Mouse (Mus musculus) embryo, embryonic 9.5 days (tissue): Measurements from ENCODE around the gene Gm3269.
"Not testable (repeated sequence)": the region's sequence is repeated elsewhere in the genome, so short reads cannot be mapped to it uniquely, and the experiment has no call there.

Experiments
- DNase-seq: peaks from one replicate; pipeline ENCODE4 v3.0.0-alpha.2; 2017; ENCODE audit errors: extremely low spot score

The Gm3269 gene

DNA sequence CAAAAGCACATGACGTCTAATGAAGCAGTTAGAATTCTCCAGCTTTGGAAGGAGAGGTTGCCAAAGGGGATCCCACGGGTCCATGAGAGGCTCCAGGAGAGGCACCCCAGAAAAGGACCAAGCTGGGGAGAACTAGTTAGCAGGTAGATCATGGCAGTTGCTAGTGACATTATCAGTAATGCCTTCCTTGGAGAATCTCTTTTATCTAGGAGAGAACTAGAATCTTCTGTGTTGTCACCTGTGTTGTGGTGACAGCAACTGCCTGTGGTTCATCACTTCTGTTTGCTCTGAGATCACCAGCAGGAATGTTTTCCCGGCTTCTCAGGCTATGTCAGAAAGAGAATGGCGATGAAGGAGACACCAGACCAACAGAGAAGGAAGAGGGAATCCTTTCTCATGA lies at the start of gene Gm3269:
Gene Gm3269 (plus strand): TSS at position 301 of the 400 bp plus-strand sequence.
- DNase-seq, result not testable (repeated sequence)

DNA sequence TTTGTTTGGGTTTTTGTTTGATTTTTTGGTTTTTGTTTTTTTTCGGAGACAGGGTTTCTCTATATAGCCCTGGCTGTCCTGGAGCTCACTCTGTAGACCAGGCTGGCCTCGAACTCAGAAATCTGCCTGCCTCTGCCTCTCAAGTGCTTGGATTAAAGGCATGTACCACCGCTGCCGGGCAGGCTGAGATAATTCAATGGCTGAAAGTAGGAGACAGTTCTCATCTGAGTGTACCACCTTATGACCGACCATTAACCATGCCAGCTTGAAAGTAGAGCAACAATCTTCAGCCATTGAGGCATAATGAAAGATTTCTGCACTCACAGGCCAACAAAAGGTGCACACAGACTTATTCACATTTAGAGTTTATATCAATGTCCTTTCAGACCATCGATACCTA lies 31.5 kb upstream of the Gm3269 start:
- DNase-seq, result not testable (repeated sequence)

DNA sequence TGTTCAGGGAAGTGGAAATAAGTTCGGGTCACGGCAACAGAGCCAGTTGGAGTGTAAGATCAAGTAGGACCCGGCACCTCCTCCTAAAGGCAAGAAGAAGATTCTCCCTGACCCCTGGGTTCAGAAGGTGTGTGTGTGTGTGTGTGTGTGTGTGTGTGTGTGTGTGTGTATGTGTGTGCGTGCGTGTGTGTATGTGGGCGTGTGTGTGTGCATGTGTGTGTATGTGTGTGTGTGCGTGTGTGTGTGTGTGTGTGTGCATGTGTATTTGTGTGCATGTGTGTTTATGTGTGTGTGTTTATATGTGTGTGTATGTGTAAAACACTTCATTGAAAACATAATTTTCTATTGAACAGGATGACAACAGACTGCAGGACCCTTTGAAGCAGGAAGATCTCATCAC lies 16.0 kb upstream of the Gm3269 start:
- not testable (repeated sequence) for DNase-seq

DNA sequence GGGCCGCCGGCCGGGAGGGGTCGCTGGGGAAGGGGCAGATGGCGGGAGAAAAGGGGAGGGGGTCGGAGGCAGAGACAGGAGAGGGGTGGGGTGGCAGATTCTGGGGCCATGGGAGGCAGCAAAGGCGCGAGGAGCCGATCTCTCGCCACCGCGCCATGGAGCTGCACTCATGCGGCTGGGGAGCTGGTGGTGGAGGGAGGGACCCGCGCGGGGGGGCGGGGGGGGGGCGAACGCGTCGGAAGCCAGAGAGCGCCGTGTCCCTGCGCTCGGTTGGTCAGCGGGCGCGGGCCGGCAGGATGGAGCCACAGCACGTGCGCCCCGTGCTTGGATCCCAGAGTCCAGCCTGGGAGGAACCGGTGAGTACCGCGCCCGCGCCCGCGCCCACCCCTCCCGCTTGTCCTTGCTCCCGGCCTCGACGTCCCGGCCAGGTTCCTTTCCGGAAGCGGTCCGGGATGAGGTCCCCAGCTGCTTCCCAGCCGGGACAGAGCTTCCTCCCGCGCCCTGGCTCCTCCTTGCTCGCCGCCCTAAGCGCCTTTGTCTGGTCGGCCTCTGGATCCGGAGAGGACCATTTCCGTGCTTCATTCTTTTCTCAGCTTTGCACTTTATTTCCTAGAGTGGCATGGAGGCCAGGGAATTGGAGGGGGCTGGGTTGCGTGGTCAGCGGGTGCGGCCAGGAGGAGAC lies 17.5 kb downstream of the Gm3269 start, which contains the start of gene Gm3264:
Gene Gm3264 (plus strand): TSS at position 278 of the 682 bp plus-strand sequence.
- DNase-seq, result peak; percentile 6

DNA sequence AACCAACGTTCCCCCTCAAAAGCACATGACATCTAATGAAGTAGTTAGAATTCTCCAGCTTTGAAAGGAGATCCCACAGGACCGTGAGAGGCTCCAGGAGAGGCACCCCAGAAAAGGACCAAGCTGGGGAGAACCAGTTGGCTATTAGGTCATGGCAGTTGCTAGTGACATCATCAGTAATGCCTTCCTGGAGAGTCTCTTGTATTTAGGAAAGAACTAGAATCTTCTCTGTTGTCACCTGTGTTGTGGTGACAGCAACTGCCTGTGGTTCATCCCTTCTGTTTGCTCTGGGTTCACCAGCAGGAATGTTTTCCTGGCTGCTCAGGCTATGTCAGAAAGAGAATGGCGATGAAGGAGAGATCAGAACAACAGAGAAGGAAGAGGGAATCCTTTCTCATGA lies 54.2 kb downstream of the Gm3269 start, which contains the start of gene Gm3278:
Gene Gm3278 (plus strand): TSS at position 301 of the 400 bp plus-strand sequence.
- DNase-seq, result not testable (repeated sequence)
